Mouse (Mus musculus) spleen, postnatal 10 days (tissue): ENCODE measurements at regions not wholly inside any gene's neighbourhood (a gene's known extent, or its start where the extent isn't known, plus 50 kb on each side); places are given as distances from the start of the nearest gene placed in this dataset.

Source experiments
- DNase-seq, 2 experiments: peaks; one replicate each; pipeline ENCODE4 v3.0.0; 2021 to 2022; ENCODE audit warnings: low spot score in 2 of 2

DNA sequence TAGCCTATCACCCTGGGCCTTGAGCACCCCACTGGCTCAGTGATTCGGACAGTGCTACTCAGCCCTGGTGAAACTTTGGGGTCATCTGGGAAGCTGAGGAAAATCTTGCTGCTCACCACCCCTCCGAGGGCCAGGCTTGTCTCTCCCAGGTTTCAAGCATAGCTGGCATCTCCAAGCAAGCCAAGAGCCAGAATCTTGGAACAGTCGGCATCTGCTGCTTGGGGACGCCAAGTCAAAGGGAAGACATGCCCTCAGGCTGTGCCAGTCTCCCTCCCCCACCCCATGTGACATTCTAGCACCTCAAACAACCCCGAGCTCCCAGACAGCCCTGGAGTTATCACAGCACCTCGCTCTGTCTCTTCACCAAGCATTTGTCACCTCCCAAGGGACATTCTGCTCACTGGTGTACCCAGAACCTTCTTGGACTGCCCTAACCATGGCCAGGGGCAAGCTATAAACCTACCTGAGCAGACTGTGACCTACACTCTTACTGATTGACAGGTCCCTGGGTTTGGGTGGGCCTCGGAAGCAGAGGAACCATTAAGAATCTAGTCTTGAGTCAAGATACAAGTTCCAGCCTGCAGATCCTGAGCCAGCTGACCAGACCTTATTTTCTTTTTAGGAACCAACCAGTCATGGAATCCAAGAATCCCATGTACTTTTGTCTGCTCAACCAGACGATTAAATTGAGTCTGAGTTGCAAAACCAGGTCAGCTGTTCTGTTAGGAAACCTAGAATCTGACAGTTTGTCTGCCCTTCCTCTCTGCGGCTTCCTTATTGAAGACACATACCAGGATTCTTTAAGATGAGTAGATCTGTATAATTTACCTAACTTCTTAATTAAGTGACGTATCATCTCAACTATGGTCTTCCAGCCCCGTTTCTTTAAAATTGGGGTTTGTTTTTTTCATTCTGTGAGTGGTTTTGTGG lies 83.0 kb upstream of the Otos start:
- DNase-seq = no peak

- no peak for DNase-seq
Observed at GRCm38 (mm10) chr1:92730576-92730975, 81.9 kb upstream of the Otos start.

GRCm38 (mm10) chr1:92727961-92728360 lies 79.3 kb upstream of the Otos start:
- no peak for DNase-seq

GRCm38 (mm10) chr1:92727371-92727770 lies 78.7 kb upstream of the Otos start:
- DNase-seq = no peak

DNA sequence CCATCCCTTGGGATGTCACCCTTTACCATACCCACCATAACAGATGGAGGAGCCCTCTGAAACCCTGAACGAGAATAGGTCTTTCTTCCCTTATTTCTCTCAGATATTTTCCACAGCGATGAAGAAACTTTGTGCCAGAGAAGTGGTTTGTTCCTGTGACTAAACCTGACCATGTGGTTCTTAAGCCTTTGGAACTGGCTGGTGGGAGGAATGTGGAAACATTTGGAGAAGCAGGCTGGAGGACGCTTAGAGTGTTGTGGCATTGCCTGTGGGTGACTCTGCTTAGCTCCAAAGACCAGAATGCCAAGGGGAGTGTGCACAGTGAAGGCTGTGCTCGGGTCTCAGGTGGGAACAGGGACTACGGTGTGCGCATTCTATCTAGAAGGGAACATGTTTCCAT lies 77.7 kb upstream of the Otos start:
- no peak for DNase-seq

- DNase-seq = no peak
Observed at GRCm38 (mm10) chr1:92724135-92724534, 75.5 kb upstream of the Otos start.

DNA sequence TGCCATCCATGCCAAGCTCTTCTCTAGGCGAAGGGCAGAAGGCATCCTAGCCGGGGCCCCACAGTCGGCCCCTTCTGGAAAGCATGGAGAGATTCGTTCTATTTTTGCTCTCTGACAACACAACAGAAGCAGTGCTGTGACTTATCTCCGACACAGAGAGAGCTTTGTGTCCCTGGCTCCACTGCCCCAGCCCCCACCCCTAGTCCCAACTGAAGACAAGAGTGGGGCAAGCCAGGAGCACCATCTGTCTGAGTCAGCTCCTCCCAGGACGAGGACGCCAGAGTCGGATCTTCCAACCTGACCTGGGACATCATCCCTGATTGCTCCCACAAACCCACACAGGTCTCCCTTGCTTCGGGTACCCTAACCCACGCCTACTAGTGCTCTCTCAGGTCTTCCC lies 71.9 kb upstream of the Otos start:
- no peak for DNase-seq

DNA sequence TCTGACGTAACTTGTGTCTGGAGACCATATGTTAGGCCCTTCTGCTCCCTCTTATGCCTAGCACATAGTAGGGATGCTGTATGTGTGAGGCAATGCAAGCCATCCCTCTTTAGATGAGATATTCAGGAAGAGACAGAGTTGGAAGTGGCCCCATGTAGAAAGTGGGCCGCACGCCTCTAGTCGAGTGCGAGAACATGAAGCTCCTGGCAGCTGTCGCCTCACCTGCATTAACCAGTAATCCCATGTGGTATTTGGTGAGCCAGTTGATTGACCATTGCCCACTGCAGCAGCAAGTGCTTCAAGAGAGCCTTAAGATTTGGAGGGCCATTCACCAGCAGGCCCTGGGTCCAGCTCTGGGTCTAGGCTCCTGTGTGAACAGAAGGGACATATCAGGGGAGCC lies 71.2 kb upstream of the Otos start:
- no peak for DNase-seq

- DNase-seq = no peak
Observed at GRCm38 (mm10) chr1:92718108-92718507, 69.5 kb upstream of the Otos start.

DNA sequence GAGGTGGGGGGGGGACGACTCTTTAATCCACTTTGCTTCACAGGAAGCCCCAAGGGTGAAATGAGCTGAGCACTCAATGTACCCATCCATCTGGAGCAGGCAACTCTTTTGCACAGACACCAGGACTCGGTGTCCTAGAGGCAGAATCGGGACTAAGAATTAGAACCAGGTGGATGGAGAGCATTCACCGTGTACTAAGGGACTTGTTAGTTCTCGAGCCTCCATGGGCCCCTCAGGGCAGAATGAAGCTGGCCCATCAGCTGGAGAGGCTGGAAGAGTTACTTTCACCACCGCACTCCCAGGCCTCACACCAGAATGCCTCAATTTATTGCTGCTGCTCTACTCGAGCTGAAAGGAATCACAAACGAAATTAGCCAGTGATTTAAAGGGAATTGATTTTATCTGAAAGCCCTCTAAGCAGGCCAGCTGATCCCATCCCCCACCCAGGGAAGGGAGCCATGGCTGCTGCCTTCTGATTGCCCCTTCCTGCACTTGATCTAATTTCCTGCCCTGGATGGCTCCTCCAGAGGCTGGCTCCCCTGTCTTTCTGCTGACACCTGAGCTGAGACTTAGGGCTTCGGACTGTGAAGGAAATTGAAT lies 66.2 kb upstream of the Otos start:
- DNase-seq = no peak

- no peak for DNase-seq
Observed at GRCm38 (mm10) chr1:92712366-92712765, 63.7 kb upstream of the Otos start.

DNA sequence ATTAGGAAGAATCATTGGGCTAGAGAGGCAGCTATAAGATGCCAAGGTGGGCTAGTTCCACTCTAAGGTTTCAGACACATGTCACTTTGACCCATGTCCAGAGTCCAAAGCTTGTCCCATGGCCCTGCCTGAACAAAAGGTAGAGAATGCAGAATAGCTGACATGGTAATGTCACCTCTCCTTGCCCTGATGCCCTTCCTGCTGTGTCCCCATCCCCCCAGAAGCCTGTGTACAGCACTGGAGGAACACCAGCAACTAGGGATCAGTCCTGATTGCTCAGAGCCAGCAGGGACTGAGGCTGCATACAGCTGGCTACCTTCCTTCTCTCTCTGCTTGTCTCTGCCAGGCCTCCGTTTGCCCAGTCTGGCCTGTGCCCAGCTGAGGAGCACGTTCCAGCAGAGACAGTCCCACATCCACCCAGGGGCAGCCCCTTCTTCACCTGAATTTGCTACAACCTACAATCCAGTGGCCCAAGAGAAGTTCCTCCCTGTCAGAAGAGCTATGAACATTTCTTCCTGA lies 61.7 kb upstream of the Otos start:
- DNase-seq = no peak

GRCm38 (mm10) chr1:92709190-92709850 lies 60.7 kb upstream of the Otos start:
- DNase-seq = no peak

- no peak for DNase-seq
Observed at GRCm38 (mm10) chr1:92707917-92708897, 59.6 kb upstream of the Otos start.

- DNase-seq = no peak
Observed at GRCm38 (mm10) chr1:92707441-92707840, 58.8 kb upstream of the Otos start.

DNA sequence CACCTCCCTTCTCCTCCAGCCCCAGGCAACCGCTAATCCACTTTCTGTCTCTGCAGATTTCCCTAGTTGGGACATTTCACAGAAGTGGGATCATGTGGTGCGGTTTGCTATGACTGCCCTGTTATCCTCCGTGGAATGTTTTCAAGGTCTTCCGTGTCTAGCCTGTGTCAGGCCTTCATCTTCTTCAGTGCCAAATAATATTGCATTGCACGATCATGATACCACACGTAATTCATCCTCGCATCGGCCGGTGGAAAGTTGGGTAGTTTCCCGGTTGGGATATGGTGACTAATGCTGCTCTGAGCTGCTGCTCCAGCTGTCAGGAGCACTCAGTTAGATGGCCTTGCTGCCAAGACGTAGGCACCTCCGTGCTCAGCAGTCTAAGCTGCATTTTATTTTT lies 55.3 kb upstream of the Otos start:
- DNase-seq = no peak

DNA sequence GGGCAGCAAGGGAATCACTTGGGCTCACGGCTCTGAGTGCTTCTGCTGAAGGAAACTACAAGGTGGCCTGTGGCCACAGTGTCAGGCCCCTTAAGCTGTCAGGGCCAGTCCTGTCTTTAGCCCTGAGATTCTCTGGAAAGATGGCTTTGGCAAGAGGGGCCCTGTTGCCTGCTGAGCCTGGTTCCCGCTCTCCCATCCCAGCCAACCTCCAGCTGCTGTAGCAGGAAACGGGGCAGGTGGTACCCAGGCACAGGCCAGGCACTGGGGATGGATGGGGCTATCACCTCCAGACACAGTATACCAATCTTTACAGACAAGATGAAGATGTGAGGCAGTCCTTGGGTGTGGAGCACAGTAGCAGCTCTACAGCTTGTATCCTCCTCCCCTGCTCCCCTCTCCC lies 54.6 kb upstream of the Otos start:
- no peak for DNase-seq

DNA sequence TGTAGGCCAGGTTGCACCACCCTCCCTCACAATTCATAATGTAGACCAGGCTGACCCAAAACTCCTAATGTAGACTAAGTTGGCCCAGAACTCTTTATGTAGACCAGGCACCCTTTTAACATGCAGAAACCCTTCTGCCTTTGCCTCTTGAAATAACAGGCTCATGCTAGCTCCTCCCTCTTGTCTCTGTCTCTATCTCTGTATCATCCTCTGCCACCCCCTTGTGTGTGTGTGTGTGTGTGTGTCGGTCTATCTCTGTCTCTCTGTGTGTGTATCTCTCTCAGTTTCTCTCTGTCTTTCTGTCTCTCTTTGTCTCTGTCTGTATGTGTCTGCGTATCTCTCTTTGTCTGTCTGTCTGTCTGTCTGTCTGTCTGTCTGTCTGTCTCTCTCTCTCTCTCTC lies 51.5 kb upstream of the Otos start:
- DNase-seq = no peak

DNA sequence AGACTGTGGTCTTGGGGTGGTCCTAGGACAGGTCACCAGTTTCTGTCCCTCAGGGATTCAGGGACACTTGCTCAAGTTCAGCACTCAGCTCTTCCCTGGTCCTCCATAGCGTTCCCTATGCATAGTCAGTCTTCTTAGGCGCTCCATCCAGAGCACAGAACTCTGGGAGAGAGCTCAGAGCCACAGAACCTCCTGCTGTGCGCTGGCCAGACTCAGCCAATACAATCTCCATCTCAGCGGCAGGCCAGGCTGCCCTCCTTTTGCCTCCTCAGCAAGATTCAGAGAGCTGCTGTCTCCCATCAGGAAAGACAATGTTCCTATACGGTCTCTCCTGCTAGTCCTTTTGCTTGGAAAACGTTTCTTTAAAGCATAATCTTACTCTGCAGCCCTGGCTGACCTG lies 51.1 kb upstream of the Otos start:
- no peak for DNase-seq

DNA sequence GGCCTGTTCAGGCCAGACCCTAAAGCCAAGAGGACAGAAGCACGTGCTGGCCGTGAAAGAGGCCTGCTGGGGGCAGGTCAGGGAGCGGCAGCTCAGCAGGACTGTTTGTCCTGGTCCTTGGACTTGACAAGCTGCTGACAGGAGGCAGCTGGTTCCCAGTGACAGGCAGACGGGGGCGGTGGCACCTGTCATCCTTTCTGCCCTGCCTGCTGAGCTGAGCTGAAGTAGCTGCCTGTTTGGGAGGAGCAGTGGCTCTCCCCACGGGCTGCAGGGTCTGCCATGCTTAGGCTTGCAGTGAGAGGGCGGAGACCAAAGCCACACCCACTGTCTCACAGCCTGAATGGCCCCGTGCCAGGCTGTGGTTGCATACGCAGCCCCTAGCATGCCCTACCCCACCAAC lies 50.4 kb upstream of the Otos start:
- peak; percentile 41 to 60 for DNase-seq

- no peak for DNase-seq
Observed at GRCm38 (mm10) chr1:92698541-92698940, 49.9 kb upstream of the Otos start.
